Mouse (Mus musculus): ENCODE measurements around the gene Myo19. TPM values are rescaled to one million over a fixed set of nuclear protein-coding genes. Genes with fewer than 3 reads are reported as not detected.

Gene Myo19
- polyA plus RNA-seq, 1 experiment from 2014 or later: 3.6 TPM

DNA sequence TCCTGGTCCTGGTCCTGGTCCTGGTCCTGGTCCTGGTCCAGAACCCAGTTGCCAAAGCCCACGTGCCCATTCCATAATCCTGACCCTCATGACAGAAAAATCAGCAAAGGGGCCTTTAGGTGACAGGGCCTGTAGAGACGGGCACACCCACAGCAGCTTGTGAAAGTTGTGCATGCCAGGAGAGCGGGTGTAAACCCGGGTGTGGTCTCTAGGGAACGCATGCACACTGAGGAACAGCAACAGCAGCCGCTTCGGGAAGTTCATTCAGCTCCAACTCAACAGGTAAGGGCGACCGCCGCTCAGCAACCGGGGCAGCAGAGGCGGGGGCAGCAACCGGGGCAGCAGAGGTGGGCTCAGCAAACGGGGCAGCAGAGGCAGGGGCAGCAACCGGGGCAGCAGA, 13.2 kb downstream of the Myo19 start:
- Histone ChIP-seq H3K27ac (ENCODE audit: low read depth, low read length) (no peak overlapping the region), H3K36me3 (ENCODE audit: control insufficient read depth, insufficient read depth) (peaks cover 45% of the 10 kb centered on the region), H3K9ac (ENCODE audit: low read depth, low read length) (no peak overlapping the region), H3K4me1 (replicated peaks; ENCODE audit: control insufficient read depth, insufficient read depth, low read length) (no peaks in the 10 kb centered on the region), H3K4me2 (replicated peaks; ENCODE audit: low read depth) (no peak overlapping the region), H3K9me3 (ENCODE audit: control insufficient read depth) (no peaks in the 10 kb centered on the region), H3K4me3 (ENCODE audit: low read depth, low read length) (no peak overlapping the region), H3K27me3 (replicated peaks; ENCODE audit: control insufficient read depth, insufficient read depth, low read length) (no peaks in the 10 kb centered on the region)
- 71% methylated on average over 14 of the region's 15 CpGs for WGBS
- TF ChIP-seq CTCF (IDR thresholded peaks at IDR 0.05; ENCODE audit: low read depth): no peak
- ATAC-seq: no peak

DNA sequence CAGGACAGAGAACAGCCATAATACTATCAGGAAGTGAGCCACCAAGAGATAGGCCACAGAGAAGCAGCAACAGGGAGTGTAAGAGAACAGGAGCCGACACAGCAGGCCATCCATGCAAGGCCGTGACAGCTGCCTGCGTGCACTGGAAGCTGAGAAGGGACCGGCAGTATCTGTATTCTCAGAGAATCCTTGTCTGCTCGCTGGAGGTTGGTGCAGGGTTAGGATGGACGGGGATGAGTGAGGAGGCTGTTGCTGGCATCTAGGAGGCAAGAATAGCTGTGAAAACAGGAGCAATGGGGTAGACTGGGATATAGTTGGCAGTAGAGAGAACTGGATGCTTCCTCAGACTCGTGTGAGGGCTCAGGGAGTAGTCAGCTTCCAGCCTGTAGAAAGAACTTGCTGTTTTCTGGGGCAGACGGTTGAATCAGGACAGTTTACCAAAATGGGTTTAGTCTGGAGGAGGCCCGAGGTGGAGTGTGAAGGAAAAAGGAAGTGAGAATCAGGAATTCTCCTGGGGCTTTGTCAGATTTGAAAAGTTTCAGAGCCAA, 24.7 kb downstream of the Myo19 start:
- TF ChIP-seq CTCF (IDR thresholded peaks at IDR 0.05; ENCODE audit: low read depth): no peak
- ATAC-seq: no peak
- Histone ChIP-seq H3K4me1 (replicated peaks; ENCODE audit: control insufficient read depth, insufficient read depth, low read length) (no peaks in the 10 kb centered on the region), H3K27ac (ENCODE audit: low read depth, low read length) (no peak overlapping the region), H3K9me3 (ENCODE audit: control insufficient read depth) (no peaks in the 10 kb centered on the region), H3K4me2 (replicated peaks; ENCODE audit: low read depth) (no peak overlapping the region), H3K4me3 (ENCODE audit: low read depth, low read length) (no peak overlapping the region), H3K36me3 (ENCODE audit: control insufficient read depth, insufficient read depth) (peaks cover 85% of the 10 kb centered on the region), H3K9ac (ENCODE audit: low read depth, low read length) (no peak overlapping the region), H3K27me3 (replicated peaks; ENCODE audit: control insufficient read depth, insufficient read depth, low read length) (no peaks in the 10 kb centered on the region)
- 84% methylated on average over 9 of the region's 9 CpGs for WGBS

DNA sequence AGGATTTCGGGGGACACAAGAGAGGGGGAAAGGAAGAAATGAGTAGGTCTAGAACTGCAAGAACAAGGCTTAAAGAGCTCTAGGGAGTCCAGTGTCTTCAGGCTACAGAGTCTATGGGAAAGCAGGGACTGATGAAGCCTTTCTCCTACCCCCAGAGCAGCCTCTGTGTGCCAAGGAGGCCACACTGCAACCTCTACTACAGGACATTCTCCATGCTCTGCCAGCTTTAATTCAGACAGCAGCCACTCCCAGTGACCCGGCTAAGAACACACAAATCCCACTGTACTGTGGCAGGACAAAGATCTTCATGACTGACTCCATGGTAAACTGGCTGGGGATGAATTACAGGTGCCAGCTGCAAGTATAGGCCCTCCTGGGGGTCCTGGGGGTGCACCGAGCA, 27.1 kb downstream of the Myo19 start:
- Histone ChIP-seq H3K27ac (ENCODE audit: low read depth, low read length) (no peak overlapping the region), H3K4me2 (replicated peaks; ENCODE audit: low read depth) (no peak overlapping the region), H3K9ac (ENCODE audit: low read depth, low read length) (no peak overlapping the region), H3K4me1 (replicated peaks; ENCODE audit: control insufficient read depth, insufficient read depth, low read length) (no peaks in the 10 kb centered on the region), H3K36me3 (ENCODE audit: control insufficient read depth, insufficient read depth) (peaks cover 82% of the 10 kb centered on the region), H3K9me3 (ENCODE audit: control insufficient read depth) (no peaks in the 10 kb centered on the region), H3K27me3 (replicated peaks; ENCODE audit: control insufficient read depth, insufficient read depth, low read length) (no peaks in the 10 kb centered on the region), H3K4me3 (ENCODE audit: low read depth, low read length) (no peak overlapping the region)
- ATAC-seq: no peak
- no peak for TF ChIP-seq CTCF (IDR thresholded peaks at IDR 0.05; ENCODE audit: low read depth)
- WGBS: 68% methylated on average over 3 of the region's 3 CpGs

- WGBS: 91% methylated on average over 6 of the region's 6 CpGs
- Histone ChIP-seq H3K27me3 (replicated peaks; ENCODE audit: control insufficient read depth, insufficient read depth, low read length) (no peaks in the 10 kb centered on the region), H3K36me3 (ENCODE audit: control insufficient read depth, insufficient read depth) (peaks cover 78% of the 10 kb centered on the region), H3K4me3 (ENCODE audit: low read depth, low read length) (no peak overlapping the region), H3K4me2 (replicated peaks; ENCODE audit: low read depth) (no peak overlapping the region), H3K4me1 (replicated peaks; ENCODE audit: control insufficient read depth, insufficient read depth, low read length) (no peaks in the 10 kb centered on the region), H3K9ac (ENCODE audit: low read depth, low read length) (no peak overlapping the region), H3K27ac (ENCODE audit: low read depth, low read length) (no peak overlapping the region), H3K9me3 (ENCODE audit: control insufficient read depth) (no peaks in the 10 kb centered on the region)
- no peak for TF ChIP-seq CTCF (IDR thresholded peaks at IDR 0.05; ENCODE audit: low read depth)
- no peak for ATAC-seq
These were observed 28.5 kb downstream of the Myo19 start for GRCm38 (mm10) chr11:84908480-84908879.

GRCm38 (mm10) chr11:84910411-84910810, 30.5 kb downstream of the Myo19 start:
- no peak for TF ChIP-seq CTCF (IDR thresholded peaks at IDR 0.05; ENCODE audit: low read depth)
- Histone ChIP-seq H3K27me3 (replicated peaks; ENCODE audit: control insufficient read depth, insufficient read depth, low read length) (no peaks in the 10 kb centered on the region), H3K9ac (ENCODE audit: low read depth, low read length) (no peak overlapping the region), H3K36me3 (ENCODE audit: control insufficient read depth, insufficient read depth) (peaks cover 68% of the 10 kb centered on the region), H3K4me3 (ENCODE audit: low read depth, low read length) (no peak overlapping the region), H3K4me1 (replicated peaks; ENCODE audit: control insufficient read depth, insufficient read depth, low read length) (no peaks in the 10 kb centered on the region), H3K9me3 (ENCODE audit: control insufficient read depth) (no peaks in the 10 kb centered on the region), H3K27ac (ENCODE audit: low read depth, low read length) (no peak overlapping the region), H3K4me2 (replicated peaks; ENCODE audit: low read depth) (no peak overlapping the region)
- ATAC-seq: no peak
- 78% methylated on average over 4 of the region's 4 CpGs for WGBS

DNA sequence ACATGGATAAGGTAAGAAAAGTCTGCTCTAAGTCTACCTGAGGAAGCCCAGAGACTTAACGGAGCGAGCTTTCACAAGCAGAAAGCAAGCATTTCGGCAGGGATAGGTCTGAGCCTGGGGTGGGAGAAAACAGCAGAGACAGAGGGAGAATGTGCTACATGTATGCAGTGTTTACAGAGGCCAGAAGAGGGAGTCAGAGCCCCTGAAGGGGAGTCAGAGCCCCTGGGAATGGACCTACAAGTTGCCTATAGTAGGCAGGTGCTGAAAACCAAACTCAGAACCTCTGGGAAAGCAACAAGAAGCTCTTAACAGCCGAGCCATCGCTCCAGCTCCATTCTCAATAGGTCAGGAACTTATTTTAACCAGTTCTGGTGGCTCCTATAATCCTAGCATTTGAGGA, 34.7 kb downstream of the Myo19 start:
- Histone ChIP-seq H3K27ac (ENCODE audit: low read depth, low read length) (no peak overlapping the region), H3K4me2 (replicated peaks; ENCODE audit: low read depth) (no peak overlapping the region), H3K4me1 (replicated peaks; ENCODE audit: control insufficient read depth, insufficient read depth, low read length) (peaks cover 3% of the 10 kb centered on the region; the same call in 1 of the 2 replicates), H3K9me3 (ENCODE audit: control insufficient read depth) (no peaks in the 10 kb centered on the region), H3K36me3 (ENCODE audit: control insufficient read depth, insufficient read depth) (peaks cover 39% of the 10 kb centered on the region), H3K27me3 (replicated peaks; ENCODE audit: control insufficient read depth, insufficient read depth, low read length) (no peaks in the 10 kb centered on the region), H3K4me3 (ENCODE audit: low read depth, low read length) (no peak overlapping the region), H3K9ac (ENCODE audit: low read depth, low read length) (no peak overlapping the region)
- 78% methylated on average over 5 of the region's 5 CpGs for WGBS
- peak; percentile 21; the same call in 1 of the 2 replicates for TF ChIP-seq CTCF (IDR thresholded peaks at IDR 0.05; ENCODE audit: low read depth)
- ATAC-seq: no peak
